Mouse (Mus musculus): ENCODE measurements around the gene Gtf2h2. TPM values are rescaled to one million over a fixed set of nuclear protein-coding genes. Genes with fewer than 3 reads are reported as not detected.
A peak's percentile ranks its signal among the peaks of the same experiment; 100 is the strongest.
"Not testable (repeated sequence)": the region's sequence is repeated elsewhere in the genome, so short reads cannot be mapped to it uniquely, and the experiment has no call there.

The Gtf2h2 gene
- total RNA-seq (2021): 10 to 100 TPM; 47.9 to 53.2 TPM

GRCm38 (mm10) chr13:100492061-100492787, at the start of gene Gtf2h2:
TSS of gene Gtf2h2 (minus strand) at chr13:100492579.
- peak; percentile 91 to 92 for DNase-seq (ENCODE audit: extremely low spot score in 1 of 2, low spot score in 1 of 2)

- DNase-seq (ENCODE audit: extremely low spot score in 1 of 2, low spot score in 1 of 2): no peak
Measured at GRCm38 (mm10) chr13:100536149-100536548, 43.8 kb upstream of the Gtf2h2 start.

GRCm38 (mm10) chr13:100532788-100533365, 40.5 kb upstream of the Gtf2h2 start:
- DNase-seq (ENCODE audit: extremely low spot score in 1 of 2, low spot score in 1 of 2): no peak

GRCm38 (mm10) chr13:100526649-100527038, 34.3 kb upstream of the Gtf2h2 start:
- no peak for DNase-seq (ENCODE audit: extremely low spot score in 1 of 2, low spot score in 1 of 2)

GRCm38 (mm10) chr13:100525935-100526648, 33.7 kb upstream of the Gtf2h2 start:
- DNase-seq (ENCODE audit: extremely low spot score in 1 of 2, low spot score in 1 of 2): peak in 1 of 2 experiments; percentile 13

- DNase-seq (ENCODE audit: extremely low spot score in 1 of 2, low spot score in 1 of 2): no peak
Measured at GRCm38 (mm10) chr13:100524896-100525295, 32.5 kb upstream of the Gtf2h2 start.

- no peak for DNase-seq (ENCODE audit: extremely low spot score in 1 of 2, low spot score in 1 of 2)
Measured at GRCm38 (mm10) chr13:100523698-100524097, 31.3 kb upstream of the Gtf2h2 start.

- no peak for DNase-seq (ENCODE audit: extremely low spot score in 1 of 2, low spot score in 1 of 2)
Measured at GRCm38 (mm10) chr13:100521724-100522591, 29.6 kb upstream of the Gtf2h2 start.

- DNase-seq (ENCODE audit: extremely low spot score in 1 of 2, low spot score in 1 of 2): no peak
Measured at GRCm38 (mm10) chr13:100519162-100519561, 26.8 kb upstream of the Gtf2h2 start.

- no peak for DNase-seq (ENCODE audit: extremely low spot score in 1 of 2, low spot score in 1 of 2)
Measured at GRCm38 (mm10) chr13:100518191-100518590, 25.8 kb upstream of the Gtf2h2 start.

- DNase-seq (ENCODE audit: extremely low spot score in 1 of 2, low spot score in 1 of 2): no peak
Measured at GRCm38 (mm10) chr13:100517652-100518153, 25.3 kb upstream of the Gtf2h2 start.

- DNase-seq (ENCODE audit: extremely low spot score in 1 of 2, low spot score in 1 of 2): no peak
Measured at GRCm38 (mm10) chr13:100516213-100517105, 24.1 kb upstream of the Gtf2h2 start.

GRCm38 (mm10) chr13:100512792-100513191, 20.4 kb upstream of the Gtf2h2 start:
- DNase-seq (ENCODE audit: extremely low spot score in 1 of 2, low spot score in 1 of 2): no peak

- no peak for DNase-seq (ENCODE audit: extremely low spot score in 1 of 2, low spot score in 1 of 2)
Measured at GRCm38 (mm10) chr13:100511860-100512364, 19.5 kb upstream of the Gtf2h2 start.

GRCm38 (mm10) chr13:100511146-100511859, 18.9 kb upstream of the Gtf2h2 start:
- no peak for DNase-seq (ENCODE audit: extremely low spot score in 1 of 2, low spot score in 1 of 2)

- not testable (repeated sequence) for DNase-seq (ENCODE audit: extremely low spot score in 1 of 2, low spot score in 1 of 2)
Measured at GRCm38 (mm10) chr13:100499625-100500024, 7.2 kb upstream of the Gtf2h2 start.

GRCm38 (mm10) chr13:100495337-100495736, 3.0 kb upstream of the Gtf2h2 start:
- no peak for DNase-seq (ENCODE audit: extremely low spot score in 1 of 2, low spot score in 1 of 2)

GRCm38 (mm10) chr13:100494370-100494769, 2.0 kb upstream of the Gtf2h2 start:
- DNase-seq (ENCODE audit: extremely low spot score in 1 of 2, low spot score in 1 of 2): not testable (repeated sequence)

All from layer of hippocampus, postnatal 25 days (tissue).